9 mouse cellular contexts compared by ENCODE assay signal in genomic region chr13:24862520-24862919, GRCm38 (mm10). TPM values are rescaled to one million over a fixed set of nuclear protein-coding genes. Genes with fewer than 3 reads are reported as not detected.
DNase-seq lines count a peak whose midpoint lies in the region; ATAC-seq and TF ChIP-seq lines count a peak whose summit lies in the region.
"Had no signal": no experiment of that assay in that cellular context is flagged by ENCODE, and none has a peak within 500 bp of the region (broad histone marks: within the 10 kb centered on the region; RNA-seq: fewer than 3 reads in every experiment).

No protein-coding gene starts in this region.

- no peak for ATAC-seq in heart, embryonic 11.5 days (replicated peaks; ENCODE audit: insufficient number of reproducible peaks, low FRiP score, low TSS enrichment)
- no peak for ATAC-seq in activated CD4-positive, CD25-positive, alpha-beta regulatory T cell, adult 4 months

- intact Hi-C loops in heart, adult 2 months (cut with DNase I), result no loop called here
- intact Hi-C loops in gastrocnemius, postnatal 14 days (cut with DNase I; ENCODE audit: low total_unique reads), result no loop called here
- intact Hi-C loops in left cerebral cortex, adult 2 months (cut with DNase I), result no loop called here

- TF ChIP-seq CTCF in heart, adult 2 months (IDR thresholded peaks at IDR 0.05), result peak; percentile 68
- peak; percentile 65 for TF ChIP-seq CTCF in left cerebral cortex, adult 2 months (IDR thresholded peaks at IDR 0.05)

- H3K9me3 ChIP-seq in heart, embryonic 11.5 days (replicated peaks; ENCODE audit: control insufficient read depth, low read length), result no peaks in the 10 kb centered on the region
- H3K9me3 ChIP-seq: stomach, embryonic 15.5 days had no signal

- no peak overlapping the region for H3K4me3 ChIP-seq in heart, adult 2 months
- no peak overlapping the region for H3K4me3 ChIP-seq in heart, embryonic 11.5 days (ENCODE audit: low read depth, low read length)
- H3K4me3 ChIP-seq in left cerebral cortex, adult 2 months, result no peak overlapping the region
- H3K4me3 ChIP-seq: stomach, embryonic 15.5 days had no signal

- no peaks in the 10 kb centered on the region for H3K79me2 ChIP-seq in heart, adult 2 months (replicated peaks; ENCODE audit: control insufficient read depth, insufficient read depth, low read length)

- no peaks in the 10 kb centered on the region for H3K27me3 ChIP-seq in heart, adult 2 months (ENCODE audit: control insufficient read depth, insufficient read depth, low read length)
- H3K27me3 ChIP-seq in heart, embryonic 11.5 days (ENCODE audit: control insufficient read depth, insufficient read depth, low read length), result no peaks in the 10 kb centered on the region
- H3K27me3 ChIP-seq: stomach, embryonic 15.5 days had no signal

- no peak overlapping the region for H3K27ac ChIP-seq in heart, adult 2 months
- no peak overlapping the region for H3K27ac ChIP-seq in heart, embryonic 11.5 days (ENCODE audit: low read depth, low read length)
- H3K27ac ChIP-seq in left cerebral cortex, adult 2 months, result no peak overlapping the region
- H3K27ac ChIP-seq: stomach, embryonic 15.5 days had no signal

- 59% methylated on average over 7 of the region's 7 CpGs for WGBS in heart, adult 2 months
- WGBS in heart, embryonic 11.5 days (ENCODE audit: insufficient replicate concordance), result 56% methylated on average over 7 of the region's 7 CpGs

- no peak overlapping the region for H3K4me2 ChIP-seq in heart, embryonic 11.5 days
- H3K4me2 ChIP-seq: stomach, embryonic 15.5 days had no signal

- no peak overlapping the region for H3K9ac ChIP-seq in heart, adult 2 months (ENCODE audit: low read depth, low read length)
- H3K9ac ChIP-seq in heart, embryonic 11.5 days (ENCODE audit: low read depth, low read length), result no peak overlapping the region
- H3K9ac ChIP-seq: stomach, embryonic 15.5 days had no signal

- DNase-seq in heart, adult 2 months, result peak; percentile 39 to 56
- peak; percentile 80 for DNase-seq in ES-CJ7 (ENCODE audit: low read depth, low spot score)
- DNase-seq in cerebellum, adult 11 months, result peak; percentile 46
- peak; percentile 20 for DNase-seq in gastrocnemius, postnatal 14 days
- peak; percentile 31 to 37 for DNase-seq in left cerebral cortex, adult 2 months (ENCODE audit: extremely low spot score in 1 of 2, low spot score in 2 of 2)
- peak; percentile 43 for DNase-seq in retina, embryonic 14.5 days (ENCODE audit: low spot score)

- no peak for TF ChIP-seq POLR2A in heart, adult 2 months (IDR thresholded peaks at IDR 0.05; ENCODE audit: insufficient read depth, low read depth, low read length)

- H3K36me3 ChIP-seq in heart, adult 2 months (ENCODE audit: control insufficient read depth, insufficient read depth, low read length), result no peaks in the 10 kb centered on the region
- H3K36me3 ChIP-seq in heart, embryonic 11.5 days (ENCODE audit: control insufficient read depth, insufficient read depth, low read length), result no peaks in the 10 kb centered on the region
- H3K36me3 ChIP-seq: stomach, embryonic 15.5 days had no signal

- no peak for TF ChIP-seq EP300 in heart, adult 2 months (IDR thresholded peaks at IDR 0.05; ENCODE audit: insufficient read depth, low read depth, low read length)

- no peaks in the 10 kb centered on the region for H3K4me1 ChIP-seq in heart, adult 2 months (ENCODE audit: control insufficient read depth, insufficient read depth, low read length)
- no peaks in the 10 kb centered on the region for H3K4me1 ChIP-seq in heart, embryonic 11.5 days (ENCODE audit: control insufficient read depth, insufficient read depth, low read length)
- H3K4me1 ChIP-seq: stomach, embryonic 15.5 days had no signal

RNA-seq across cellular contexts. Expression of gene D130043K22Rik, which starts 17.6 kb away (rescaled TPM):
- under 1 TPM in 1 of 2 experiments, not detected in 1; 0.05 TPM for total RNA-seq in heart, adult 2 months (2021)
- polyA plus RNA-seq in heart, adult 2 months (2012; rRNA removed), result 0.04 TPM in 1 of 2 replicates, not detected in the other
- not detected in 2 replicates for polyA plus RNA-seq in heart, embryonic 11.5 days (2014; fragmentation: Nextera tagmentation; extraction: Ambion mirVana)
- total RNA-seq in gastrocnemius, postnatal 14 days (2021), result not detected
- 10 to 100 TPM; 30.8 to 31.2 TPM for total RNA-seq in left cerebral cortex, adult 2 months (2021)
- under 1 TPM; 0.24 to 0.25 TPM for polyA plus RNA-seq in activated CD4-positive, CD25-positive, alpha-beta regulatory T cell, adult 4 months (2017; shearing (Covaris generic))

RNA-seq across cellular contexts. Expression of gene Tdp2, which starts 31.0 kb away (rescaled TPM):
- total RNA-seq in heart, adult 2 months (2021), result 10 to 100 TPM; 12.0 to 13.1 TPM
- polyA plus RNA-seq in heart, adult 2 months (2012; rRNA removed), result 8.0 and 14.5 TPM in 2 replicates
- 40.8 and 44.9 TPM in 2 replicates for polyA plus RNA-seq in heart, embryonic 11.5 days (2014; fragmentation: Nextera tagmentation; extraction: Ambion mirVana)
- total RNA-seq in gastrocnemius, postnatal 14 days (2021), result 1 to 10 TPM; 7.3 to 9.2 TPM
- total RNA-seq in left cerebral cortex, adult 2 months (2021), result 10 to 100 TPM; 18.8 to 20.7 TPM
- 10 to 100 TPM; 17.2 to 24.2 TPM for polyA plus RNA-seq in activated CD4-positive, CD25-positive, alpha-beta regulatory T cell, adult 4 months (2017; shearing (Covaris generic))

RNA-seq across cellular contexts. Expression of gene Acot13, which starts 31.2 kb away (rescaled TPM):
- total RNA-seq in heart, adult 2 months (2021), result 100 to 1,000 TPM; 383 to 456 TPM
- 365 and 457 TPM in 2 replicates for polyA plus RNA-seq in heart, adult 2 months (2012; rRNA removed)
- 196 and 201 TPM in 2 replicates for polyA plus RNA-seq in heart, embryonic 11.5 days (2014; fragmentation: Nextera tagmentation; extraction: Ambion mirVana)
- total RNA-seq in gastrocnemius, postnatal 14 days (2021), result 100 to 1,000 TPM in 1 of 2 experiments, 10 to 100 TPM in 1; 94.2 to 119 TPM
- total RNA-seq in left cerebral cortex, adult 2 months (2021), result 10 to 100 TPM; 80.0 to 82.9 TPM
- 10 to 100 TPM; 69.2 to 76.1 TPM for polyA plus RNA-seq in activated CD4-positive, CD25-positive, alpha-beta regulatory T cell, adult 4 months (2017; shearing (Covaris generic))

Comparison
In these comparisons a context has a peak if more than half of its experiments do, and no peak if none do; other contexts are left out.
1. DNase-seq: peak in every context shown above with its lines; median percentile 80 in ES-CJ7; 48 in heart, adult 2 months; 46 in cerebellum, adult 11 months; 43 in retina, embryonic 14.5 days; 34 in left cerebral cortex, adult 2 months; 20 in gastrocnemius, postnatal 14 days.
2. RNA of gene D130043K22Rik, which starts 17.6 kb away (total RNA-seq): 30.8 to 31.2 TPM in left cerebral cortex, adult 2 months; 0.05 TPM in heart, adult 2 months and not detected in gastrocnemius, postnatal 14 days; every median in the first group is over 10 times any median in the second.